Mouse (Mus musculus) embryo, embryonic 11 days (tissue): Measurements from ENCODE around the gene Dand5.

Experiments
- DNase-seq: peaks from one replicate; pipeline ENCODE4 v3.0.0-alpha.2; 2015

Gene Dand5

DNA sequence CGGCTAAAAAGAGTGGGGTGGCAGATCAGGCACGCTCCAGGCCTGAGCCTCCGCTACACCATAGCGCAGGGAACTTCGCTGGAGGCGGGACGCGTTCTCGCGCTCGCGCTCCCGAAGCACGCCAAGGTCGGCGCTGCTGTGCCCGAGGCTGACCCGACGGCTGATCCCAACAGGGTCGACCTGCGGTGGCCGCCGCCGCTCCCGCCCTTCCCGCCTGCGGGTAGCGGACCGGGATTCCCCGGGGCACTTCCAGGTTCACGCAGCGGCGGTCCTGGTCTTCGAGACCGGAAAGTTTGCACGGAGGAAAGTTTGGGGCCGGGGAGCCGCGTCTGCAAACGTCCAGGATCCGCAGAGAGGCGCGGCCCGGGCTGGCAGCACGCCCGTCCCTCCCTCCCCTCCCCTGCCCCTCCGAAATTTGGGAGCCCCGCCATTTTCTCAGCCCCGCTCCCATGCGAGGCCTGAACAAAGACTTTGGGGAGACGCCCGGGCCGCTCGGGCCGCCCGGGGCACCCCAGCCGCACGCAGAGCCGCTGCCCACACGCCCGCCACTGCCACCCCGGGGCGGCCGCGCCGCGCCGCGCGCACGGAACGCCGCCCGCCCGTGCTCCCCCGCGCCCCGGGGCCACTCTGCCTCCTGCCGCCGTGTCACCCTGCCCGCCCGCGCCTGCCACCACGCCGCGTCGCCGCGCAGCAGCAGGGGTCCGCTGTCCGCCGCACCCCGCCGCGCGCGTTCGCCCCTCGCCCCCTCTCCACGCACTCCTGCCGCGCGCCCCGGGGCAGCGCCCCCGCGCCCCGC, 23.3 kb downstream of the Dand5 start:
- peak; percentile 57 for DNase-seq

DNA sequence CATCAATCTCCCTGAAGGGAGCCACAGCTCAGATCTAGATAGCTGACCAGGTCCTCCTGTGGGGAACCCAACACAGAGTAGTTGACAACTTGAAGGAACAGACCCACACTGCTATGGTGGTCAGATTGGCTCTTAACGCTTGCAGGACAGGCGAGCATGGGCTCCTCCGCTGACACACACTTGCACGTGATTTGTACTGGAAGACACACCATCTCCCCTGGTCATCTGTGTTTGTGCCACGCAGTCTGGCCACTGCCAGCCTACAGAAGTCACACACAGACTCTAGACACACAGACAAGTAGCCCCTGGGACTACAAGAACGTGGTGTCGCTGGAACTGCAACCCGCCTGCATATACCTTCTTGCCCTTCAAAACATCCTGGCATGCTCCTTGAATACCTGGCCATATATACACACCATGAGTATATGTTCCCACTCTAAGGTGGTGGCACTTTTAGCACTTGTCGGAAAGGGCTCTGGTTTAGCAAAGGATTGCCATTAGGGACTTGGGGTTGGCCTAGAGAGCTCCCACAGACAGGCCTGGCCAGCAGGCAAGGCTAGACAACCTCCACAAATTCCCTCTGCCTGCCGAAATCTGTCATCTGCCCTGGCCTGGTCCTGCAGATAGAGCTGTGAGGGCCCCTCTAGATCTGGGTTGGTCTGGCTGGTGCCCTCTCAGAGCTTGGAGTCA, 24.0 kb downstream of the Dand5 start:
- DNase-seq: no peak

DNA sequence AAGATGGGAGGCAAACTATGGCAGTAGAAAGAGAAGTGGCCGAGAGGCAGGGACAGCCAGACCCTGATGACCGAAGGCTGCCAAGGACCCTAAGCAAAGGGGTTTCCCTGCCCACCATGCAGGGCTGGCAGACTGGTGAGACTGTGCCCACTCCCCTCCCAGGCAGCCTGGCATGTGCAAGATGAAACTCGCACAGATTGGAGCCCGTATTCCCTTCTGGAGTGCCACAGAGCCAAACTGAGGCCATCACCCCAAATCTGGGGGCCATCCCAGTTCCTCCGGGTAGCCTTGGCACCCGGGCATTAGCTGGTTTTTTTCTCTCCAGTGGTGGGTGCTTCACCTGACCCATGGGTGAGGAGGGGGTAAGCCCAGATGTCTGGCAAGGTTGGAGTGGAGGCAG, 24.7 kb downstream of the Dand5 start:
- no peak for DNase-seq

DNA sequence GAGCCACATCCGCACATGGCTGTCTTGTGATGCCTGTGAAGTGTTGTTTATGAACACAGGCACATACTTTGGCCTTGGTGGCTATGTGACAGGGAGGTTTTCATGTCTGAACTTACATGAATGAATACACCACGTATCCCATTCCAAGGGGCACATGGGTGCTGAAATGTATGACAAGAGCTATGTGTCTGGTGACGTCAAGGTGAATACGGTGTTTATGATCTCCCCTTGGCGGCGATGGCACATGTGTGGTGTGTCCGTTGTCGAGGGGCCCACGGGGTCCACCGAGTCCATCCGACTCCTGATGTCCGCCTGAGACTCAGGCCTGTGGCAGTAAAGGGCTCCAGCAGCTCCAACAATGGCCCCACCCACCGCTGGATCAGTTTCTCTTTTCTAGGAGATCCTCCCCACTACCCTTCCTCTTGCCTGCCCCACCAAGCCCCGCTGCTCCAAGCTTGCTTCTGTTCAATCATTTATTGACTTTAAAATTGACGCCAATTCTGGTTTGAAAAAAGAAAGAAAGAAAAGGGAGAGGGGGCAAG, 25.3 kb downstream of the Dand5 start:
- no peak for DNase-seq

DNA sequence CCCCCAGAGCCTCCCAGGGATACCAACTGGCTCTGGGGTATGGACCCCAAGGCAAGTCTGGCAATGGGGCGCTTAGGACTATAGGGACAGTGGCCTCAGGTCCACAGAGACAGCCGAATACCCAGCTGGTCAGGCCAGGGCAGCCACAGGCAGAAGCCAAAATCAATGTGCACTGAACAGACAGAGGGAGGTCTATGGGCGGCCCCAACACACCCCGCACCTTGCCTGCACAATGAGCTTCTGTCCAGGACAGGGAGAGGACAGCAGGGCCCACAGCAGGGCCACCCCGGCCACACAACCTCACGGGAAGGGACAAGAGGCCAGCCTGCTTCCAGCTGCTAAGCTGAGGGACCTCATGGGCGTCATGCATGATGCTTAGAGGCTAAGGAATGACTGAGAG, 28.1 kb downstream of the Dand5 start:
- DNase-seq: no peak

DNA sequence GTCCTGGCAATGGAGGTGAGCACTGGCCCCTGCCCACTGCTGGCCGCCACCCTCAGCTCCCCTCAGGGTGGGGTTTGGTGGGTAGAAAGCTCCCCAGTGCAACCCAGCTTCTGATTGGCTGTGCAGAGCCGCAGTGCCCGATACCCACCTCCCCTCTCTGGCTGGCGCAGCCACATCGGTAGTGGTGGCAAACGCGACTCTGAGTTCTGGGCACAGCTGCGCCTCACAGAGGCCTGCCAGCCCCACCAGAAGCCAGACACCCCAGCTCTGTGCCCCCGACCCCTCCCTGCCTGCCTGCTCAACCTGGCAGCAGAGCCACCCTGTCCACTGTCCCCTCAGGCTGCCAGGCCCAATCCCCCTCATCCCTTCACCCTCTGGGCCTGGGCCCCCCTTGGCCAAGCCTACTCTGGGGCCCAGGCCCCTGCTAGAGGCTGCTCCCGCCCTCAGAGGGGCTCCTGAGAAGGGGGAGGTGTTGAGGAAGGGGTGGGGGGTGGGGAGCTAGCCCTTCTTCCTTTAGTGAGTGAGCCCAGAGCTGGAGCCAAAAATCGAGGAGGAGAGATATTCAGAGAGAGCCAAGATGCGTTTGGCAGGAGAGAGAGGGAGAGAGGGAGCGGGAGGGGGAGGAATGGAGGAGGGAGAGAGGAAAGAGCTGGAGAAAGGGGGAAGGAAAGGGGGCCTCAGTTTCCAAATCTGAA, 28.7 kb downstream of the Dand5 start:
- no peak for DNase-seq

DNA sequence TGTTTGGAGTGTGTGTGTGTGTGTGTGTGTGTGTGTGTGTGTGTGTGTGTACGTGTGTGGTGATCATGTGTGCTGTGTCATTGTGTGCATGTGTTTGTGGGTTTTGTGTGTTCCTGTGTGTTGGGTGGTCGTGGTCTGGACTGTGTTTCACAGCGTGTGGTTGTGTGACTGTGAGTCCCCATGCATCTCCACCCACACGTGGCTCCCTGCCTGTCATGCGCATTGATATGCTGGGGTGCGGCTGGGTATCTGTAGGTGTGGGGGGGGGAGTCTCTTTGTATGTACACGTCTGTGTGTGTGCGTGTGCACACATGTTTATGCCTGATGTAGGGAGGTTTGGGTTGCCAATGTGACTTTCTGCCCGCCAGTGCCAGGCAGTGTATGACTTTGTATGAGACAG, 29.5 kb downstream of the Dand5 start:
- DNase-seq: no peak

DNA sequence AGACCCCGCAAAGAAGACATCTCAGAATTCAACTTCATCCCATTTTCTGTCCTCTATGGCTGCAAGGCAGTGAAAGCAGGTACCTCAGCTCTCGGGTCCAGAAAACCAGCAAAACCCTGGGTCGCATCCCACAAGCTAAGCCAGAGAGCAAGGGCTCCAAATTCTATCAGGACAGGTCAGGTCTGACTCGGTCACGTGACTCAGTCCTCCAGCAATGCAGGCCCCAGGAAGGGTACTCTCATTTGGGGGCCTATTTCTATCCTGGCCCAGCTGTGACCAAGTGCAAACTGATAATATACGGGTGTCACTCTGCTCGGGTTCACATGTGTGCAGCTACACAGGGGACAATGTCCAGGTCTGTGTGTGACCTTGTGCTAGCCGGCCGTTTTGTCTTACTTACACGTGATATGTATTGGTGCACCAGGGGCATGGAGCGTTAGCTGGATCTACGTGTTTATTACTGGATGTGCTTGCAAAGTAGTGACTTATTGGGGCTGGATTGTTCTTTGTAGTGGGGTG, 30.1 kb downstream of the Dand5 start:
- no peak for DNase-seq

DNA sequence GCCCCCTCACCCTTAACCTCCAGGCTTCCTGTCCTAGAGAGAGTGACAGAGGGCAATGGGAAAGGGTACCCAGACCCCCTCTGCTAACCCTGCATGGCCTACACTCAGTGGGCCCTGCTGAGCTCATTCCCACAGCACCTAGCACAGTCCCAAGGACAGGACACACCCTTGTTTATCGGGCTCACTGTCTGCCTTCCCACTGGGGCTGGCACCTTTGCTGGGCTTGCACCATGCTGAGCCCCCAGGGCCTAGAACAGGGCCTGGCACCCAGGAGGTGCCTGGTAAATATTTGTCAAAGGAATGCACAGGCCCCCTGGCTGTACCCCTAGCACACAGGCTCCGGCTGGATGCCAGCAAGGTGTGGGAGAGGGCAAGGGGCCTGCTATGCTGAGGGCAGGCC, 32.1 kb downstream of the Dand5 start:
- DNase-seq: no peak

DNA sequence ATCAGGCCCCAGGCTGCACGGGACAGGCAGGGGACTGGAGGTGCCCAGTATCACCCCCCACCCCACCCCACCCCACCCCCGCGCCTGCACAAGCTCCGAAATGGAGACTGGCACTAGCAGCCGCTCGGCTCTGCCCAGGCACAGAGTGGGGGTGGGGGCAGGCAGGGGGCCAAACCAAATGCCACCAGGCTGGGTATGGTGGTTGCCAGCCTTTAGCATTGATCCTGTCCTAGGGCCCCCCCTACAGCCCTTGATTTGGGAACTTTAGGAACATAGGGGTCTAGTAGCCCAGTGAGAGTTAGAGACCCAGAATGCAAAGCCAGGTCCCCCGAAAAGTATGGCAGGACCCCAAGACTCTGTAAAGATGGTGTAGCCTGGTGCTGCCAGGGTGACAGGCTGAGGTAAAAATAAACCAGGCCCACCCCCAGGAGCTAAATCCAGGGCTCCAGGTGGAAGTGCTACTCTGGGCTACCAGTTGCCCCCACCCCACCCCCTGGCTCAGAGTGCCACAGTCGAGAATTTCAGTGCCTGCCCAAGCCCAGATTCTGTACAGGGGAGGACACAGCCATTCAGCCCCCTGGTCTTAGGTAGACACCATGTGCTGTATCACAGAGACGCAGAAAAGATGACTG, 32.7 kb downstream of the Dand5 start:
- DNase-seq: no peak

DNA sequence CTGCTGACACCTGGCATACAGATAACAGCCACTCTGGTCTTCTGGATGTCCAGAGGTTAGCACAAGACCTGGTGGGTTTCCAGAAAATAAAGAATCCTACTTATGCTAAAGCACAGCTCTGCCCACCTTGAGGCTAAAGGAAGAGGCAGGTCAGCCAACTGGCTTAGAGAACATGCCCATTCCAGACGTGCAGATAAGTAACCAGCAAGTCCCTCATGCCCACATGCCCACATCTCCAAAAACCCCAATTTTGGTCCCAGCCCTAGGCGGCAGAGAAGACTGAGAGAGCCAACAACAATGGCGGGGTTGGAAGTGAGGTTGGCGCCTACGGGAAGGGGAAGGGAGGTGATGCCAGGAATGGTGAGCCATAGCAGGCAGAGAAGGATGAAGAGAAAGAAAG, 33.3 kb downstream of the Dand5 start:
- DNase-seq: no peak

DNA sequence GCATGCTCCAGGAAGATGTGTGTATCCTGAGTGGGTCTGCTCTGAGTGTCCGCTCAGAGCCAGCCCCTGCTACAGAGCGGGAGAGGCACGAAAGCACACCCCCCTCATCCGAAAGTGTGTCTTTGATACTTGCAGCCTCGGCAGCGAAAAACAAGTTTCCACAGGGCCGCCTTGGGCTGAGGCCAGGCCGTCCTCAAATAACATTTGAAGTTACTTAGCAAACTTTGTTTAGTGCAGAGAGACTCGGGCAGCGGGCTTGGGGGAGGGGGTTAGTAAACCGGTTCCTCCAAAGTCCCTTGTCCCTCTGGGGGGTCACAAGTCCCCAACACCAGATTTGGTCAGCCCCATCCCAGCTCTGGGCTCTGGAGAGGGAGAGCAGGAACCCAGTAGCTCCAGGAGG, 33.7 kb downstream of the Dand5 start:
- peak; percentile 14 for DNase-seq

DNA sequence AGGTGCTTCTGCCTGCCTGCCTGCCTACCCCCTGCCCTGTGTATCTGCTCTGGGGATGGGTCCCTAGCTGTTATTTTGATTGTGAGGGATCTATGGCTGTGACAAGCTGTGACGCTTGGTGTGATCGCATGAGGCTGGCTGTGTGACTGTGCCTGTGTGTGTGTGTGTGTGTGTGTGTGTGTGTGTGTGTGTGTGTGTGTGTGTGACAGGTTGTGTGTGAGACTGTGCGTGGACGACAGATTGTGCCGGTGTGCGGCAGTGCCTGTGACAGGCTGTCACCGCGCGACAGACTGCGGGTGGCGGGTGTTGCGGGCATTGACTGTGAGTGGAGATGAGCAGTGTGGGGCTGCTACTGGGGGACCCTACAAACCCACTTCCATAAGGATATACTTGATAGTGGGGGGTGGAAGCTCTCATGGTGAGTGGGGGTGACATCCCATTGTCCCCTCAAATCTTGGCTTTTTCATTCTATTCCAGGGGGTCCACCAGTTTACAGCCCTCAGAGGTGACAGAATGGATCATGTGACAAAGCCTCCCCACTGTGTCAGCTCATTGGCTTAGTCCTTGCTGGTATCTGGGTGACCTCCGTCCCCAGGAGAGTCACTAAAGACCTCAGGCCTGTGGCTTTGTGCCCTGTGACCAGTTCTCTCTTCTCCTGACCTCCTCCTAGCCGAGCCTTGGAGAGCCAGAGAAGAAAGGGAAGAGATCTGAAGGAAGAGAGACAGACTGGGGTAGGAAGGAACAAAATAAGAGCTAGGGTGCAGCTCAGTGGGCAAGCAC, 34.9 kb downstream of the Dand5 start:
- DNase-seq: no peak

DNA sequence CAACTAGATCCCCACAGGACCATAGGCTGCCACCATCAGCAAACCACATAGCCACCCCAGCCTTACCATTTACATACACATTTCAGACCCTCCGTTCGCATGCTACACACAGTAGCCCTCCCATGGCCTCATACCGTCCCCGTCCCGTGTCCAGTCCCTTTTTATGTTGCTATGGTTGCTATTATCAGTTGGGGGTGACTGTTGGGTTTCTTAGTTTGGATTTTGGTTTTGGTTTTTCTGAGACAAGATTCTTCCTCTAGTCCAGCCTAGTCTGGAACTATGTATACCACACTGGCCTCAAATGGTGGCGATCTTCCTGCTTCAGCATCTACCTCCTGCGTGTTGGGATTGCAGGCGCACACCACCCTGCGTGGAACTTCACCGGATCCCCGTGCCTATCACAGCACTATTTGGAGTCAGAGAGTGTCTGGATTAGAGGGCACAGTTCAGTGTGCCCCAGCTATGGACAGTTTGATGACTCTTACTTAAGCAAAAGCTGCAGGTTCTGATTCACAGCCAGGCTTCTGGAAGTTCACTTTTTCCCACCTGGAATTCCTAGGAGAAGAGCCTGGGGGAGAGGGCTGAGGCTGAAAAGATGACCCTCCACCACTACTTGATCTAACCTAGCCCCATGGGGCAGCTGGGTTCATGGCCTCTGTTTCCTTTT, 35.7 kb downstream of the Dand5 start:
- no peak for DNase-seq

DNA sequence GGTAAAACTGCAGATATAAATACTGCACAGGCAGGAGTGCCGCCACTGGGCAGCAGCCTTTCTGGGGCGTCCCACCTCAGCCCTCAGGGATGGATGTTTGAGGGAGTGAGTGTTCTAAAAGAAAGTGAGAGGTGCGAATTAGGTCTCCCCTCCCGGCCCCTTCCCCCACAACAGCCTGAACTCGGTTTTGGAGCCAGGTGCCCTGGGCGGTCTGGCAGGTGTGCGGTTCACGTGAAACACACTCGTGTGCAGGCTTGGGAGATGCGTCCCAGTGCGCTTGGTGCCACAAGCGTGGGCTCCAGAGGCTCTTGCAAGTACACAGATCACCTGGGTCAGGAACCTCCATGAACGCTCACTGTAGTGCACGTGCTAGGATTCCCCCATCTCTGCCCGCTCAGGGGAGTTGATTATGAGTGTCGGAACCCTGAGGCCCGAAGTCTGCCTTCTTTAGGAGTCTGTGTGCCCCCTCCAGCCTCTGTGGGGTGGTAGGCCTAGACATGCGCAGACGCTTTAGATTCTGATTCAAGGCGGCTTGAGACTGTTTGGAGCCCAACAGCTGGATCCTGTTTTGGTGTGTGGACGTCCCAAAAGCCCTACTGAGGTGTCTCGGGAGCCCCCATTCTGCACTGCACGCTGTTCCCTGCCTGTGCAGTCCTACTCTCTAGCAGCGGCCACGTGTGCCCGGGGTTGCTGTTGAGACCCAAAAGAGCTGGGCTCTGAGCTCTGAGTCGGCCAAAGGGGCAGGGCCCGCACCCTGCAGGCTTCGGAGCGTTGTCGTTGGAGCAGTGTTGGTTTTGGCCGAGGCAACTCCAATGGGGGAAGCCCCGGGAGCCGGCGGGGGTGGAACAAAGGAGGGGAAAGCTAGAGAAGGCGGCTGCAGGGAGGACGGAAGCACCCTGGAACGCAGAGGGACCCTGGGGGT, 36.6 kb downstream of the Dand5 start:
- DNase-seq: peak; percentile 24

DNA sequence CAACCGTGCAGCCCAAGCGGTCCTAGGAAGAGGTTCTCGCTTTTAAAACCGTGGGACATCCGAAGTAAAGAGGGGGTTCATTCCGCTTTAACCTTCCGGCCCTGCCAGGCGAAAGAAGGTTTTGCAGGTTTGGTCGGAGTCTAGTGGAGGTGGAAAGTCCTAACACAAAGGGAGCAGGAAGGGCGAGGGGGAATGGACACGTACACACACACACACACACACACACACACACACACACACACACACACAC, 37.2 kb downstream of the Dand5 start:
- DNase-seq: no peak

DNA sequence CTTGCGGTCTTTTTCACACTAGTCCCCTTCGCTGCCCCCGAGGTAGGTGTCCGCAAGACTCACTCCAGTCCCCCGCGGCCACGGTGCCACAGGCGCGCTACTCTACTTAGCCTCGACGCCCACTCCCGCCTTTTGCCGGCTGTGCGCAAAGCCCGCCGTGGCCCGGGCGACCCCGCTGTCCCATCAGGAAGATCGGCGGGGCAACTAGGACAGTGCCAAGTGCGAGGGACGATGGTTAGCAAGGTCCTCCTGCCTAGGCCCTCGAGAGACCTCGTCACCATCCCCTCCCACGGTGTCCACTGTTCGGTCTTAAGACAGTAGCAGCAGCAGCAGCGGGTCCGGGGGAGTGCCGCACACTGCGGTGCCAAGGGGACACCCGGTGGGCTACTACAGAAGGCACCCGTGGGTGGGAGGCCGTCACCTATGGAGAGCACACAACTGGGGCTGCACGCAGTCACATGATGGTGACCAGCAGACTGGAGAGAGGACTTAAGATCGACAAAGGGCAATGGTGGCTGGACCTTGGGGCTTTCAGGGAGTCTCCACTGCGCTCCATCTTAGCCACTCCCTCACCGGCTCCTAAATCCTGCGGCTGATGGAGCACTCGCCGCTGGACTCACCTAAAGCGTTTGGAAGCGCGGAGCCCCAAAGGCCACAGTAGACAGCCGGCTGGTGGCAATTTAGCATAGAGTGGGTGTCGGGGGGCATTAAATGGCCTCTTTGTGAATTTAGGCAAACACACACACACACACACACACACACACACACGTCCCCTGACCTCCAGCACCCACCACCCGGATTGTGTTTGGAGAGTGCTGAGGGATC, 37.7 kb downstream of the Dand5 start:
- DNase-seq: peak; percentile 51

DNA sequence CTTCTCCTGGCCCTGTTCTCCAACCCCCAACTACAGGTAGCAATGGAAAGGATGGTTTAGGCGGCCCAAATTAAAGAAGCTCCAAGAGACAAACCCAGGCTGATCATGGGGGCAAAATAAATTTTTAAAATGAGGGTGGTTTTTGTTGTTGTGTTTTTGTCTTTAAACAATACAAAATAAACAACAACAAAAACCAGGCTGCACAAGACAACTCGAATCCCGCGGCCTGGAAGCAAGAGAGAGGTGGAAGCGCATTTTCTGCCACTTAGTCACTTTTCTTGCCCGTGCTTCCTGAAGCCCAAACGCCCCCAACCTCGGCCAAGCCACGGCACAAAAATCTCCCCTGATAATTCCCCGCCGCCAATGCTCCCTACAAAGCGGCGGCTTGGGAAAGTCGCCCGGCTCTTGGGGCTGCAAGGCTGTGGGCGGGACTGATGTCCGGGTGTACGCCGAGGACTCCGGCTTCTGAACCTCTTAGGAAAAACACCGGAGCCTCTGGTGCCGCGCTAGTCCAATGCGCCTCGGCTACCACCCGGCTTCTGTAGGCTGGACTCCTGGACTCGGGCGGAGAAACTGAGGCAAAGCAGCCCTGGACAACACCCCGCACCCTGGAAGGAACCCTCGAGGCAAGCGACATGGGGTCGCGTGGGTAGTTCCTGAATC, 38.6 kb downstream of the Dand5 start:
- DNase-seq: peak; percentile 44

DNA sequence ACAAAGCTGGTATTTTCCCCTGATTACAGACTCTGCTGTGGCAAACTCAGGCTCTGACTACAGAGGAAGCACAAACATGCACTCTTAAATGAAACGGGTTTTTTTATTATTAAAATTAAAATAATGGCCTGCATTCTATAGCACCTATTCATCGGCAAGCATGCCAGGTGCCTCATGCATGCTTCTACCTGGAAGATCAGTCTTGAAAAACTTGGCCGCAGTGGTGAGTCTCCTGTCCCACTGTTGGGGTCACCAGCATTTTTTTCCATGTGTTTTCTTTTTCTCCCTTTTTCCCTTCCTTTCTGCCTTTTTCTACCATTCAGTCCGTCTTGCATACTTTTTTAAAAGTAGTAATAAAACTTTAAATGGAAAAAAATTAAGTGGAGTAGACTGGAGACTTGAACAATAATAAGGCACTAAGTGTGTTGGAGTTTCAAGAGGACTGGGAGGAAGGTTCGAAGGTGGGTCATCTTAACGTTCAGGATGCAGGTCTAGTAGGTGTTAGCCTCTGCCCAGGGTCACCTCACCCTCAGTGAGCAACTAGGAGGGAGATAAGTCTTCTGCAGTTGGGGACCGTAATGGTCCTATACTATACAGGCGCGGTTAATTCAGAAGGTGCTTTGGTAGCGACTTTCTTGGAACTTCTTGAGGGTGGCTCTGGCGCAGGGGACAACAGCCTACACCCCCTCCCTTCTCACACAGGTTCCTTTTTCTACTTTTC, 39.3 kb downstream of the Dand5 start:
- peak; percentile 12 for DNase-seq
